Mouse (Mus musculus): ENCODE data around the gene Rpl13.

DNA sequence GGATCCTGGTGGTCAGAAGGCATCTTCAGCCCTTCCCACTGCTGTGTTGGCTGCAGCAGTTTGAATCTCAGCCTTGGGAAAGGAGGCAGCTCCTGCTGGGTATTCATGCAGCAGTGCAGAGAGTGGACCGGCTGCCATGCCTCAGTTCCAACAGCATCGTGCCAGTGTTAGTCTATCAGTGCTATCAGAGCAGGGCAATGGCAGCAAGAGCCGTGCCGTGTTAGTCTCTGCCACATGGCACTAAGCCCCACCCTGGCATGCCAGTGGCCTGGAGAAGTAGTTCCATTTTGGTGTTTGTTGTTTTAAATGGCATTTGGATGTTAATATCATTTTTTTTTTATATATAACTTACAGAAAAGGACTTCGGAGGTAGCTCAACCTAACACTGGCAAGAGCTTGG is 6.8 kb downstream of the Rpl13 start:
- no peak for TF ChIP-seq MAZ (IDR thresholded peaks at IDR 0.05; ENCODE audit: low read depth, low read length)
- no peak for TF ChIP-seq GATA1 (IDR thresholded peaks at IDR 0.05; ENCODE audit: low read depth, low read length)
- no peak for TF ChIP-seq CTCF (IDR thresholded peaks at IDR 0.05 in 2 of 3, conservative IDR thresholded peaks at IDR 0.05 in 1 of 3; ENCODE audit: control insufficient read depth in 1 of 3, insufficient read depth in 1 of 3, low read depth in 2 of 3, low read length in 3 of 3, poor library complexity in 1 of 3, severe bottlenecking in 1 of 3)
- no peak for TF ChIP-seq NRF1 (IDR thresholded peaks at IDR 0.05; ENCODE audit: insufficient read depth, low read depth, low read length, poor library complexity, severe bottlenecking)
- TF ChIP-seq POLR2A (IDR thresholded peaks at IDR 0.05; ENCODE audit: control insufficient read depth in 1 of 2, insufficient read depth in 1 of 2, low read depth in 1 of 2, low read length in 2 of 2, poor library complexity in 1 of 2): no peak
- TF ChIP-seq MXI1 (IDR thresholded peaks at IDR 0.05; ENCODE audit: low read depth, low read length): no peak
- no peak for TF ChIP-seq TCF12 (IDR thresholded peaks at IDR 0.05; ENCODE audit: low read depth, low read length)
- no peak for TF ChIP-seq HCFC1 (IDR thresholded peaks at IDR 0.05; ENCODE audit: low read depth, low read length)
- TF ChIP-seq MYC (IDR thresholded peaks at IDR 0.05; ENCODE audit: low read depth, low read length): no peak
- TF ChIP-seq USF1 (IDR thresholded peaks at IDR 0.05; ENCODE audit: low read depth, low read length): no peak
- no peak for TF ChIP-seq CHD1 (IDR thresholded peaks at IDR 0.05; ENCODE audit: low read depth, low read length)

Measured in MEL (cell line).